Mouse (Mus musculus): Measurements from ENCODE around the gene Igf1r.

DNA sequence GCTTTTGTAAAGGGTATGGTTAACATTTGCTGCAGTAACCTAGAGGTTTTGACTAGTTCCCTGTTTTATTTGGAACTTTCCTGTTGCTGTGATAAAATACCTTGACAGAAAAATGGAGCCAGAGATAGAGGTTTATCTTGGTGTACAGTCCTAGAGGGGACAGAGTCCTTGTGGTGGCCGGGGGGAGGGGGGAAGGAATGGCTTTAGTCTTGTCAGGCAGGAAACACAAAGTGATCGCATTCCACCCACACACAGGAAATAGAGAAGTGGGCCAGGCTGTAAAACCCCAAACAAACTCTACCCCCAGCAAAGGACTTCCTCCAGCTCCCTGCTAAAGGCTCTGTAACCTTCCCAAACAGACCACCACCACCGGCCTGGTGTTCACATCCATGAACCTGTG is 211.4 kb downstream of the Igf1r start:
- TF ChIP-seq CTCF (IDR thresholded peaks at IDR 0.05; ENCODE audit: extremely low read depth, insufficient read length, insufficient replicate concordance, low read depth, low read length) (no peak), POLR2A (IDR thresholded peaks at IDR 0.05; ENCODE audit: low read depth, low read length) (no peak)

Measured in small intestine, adult 2 months (tissue).